Mouse (Mus musculus): ENCODE results near the gene Epo. TPM values are rescaled to one million over a fixed set of nuclear protein-coding genes. Genes with fewer than 3 reads are reported as not detected.

Epo gene
- total and polyA plus RNA-seq, 3 experiments: not detected

DNA sequence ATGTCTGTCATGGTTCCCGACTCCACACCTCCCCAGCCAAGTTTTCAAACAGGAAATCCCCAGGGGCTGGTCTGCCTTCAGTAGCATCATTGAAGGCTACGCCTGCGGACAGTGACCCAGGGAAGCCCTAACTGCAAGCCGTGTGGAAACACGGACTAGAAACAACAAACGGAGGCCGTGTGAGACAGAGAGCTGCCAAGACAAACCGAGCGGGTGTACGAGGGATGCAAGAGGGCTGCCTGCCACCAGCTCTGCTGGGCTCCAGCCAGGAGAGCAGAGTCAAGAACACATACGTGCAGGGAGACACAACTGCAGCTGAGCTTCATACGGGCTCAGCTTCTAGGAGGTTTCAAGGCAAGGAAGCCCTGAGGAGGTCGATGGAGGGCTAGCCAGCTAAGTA is 39.2 kb downstream of the Epo start:
- peaks cover 32% of the 10 kb centered on the region for H3K27me3 ChIP-seq (replicated peaks)
- no peaks in the 10 kb centered on the region for H3K4me1 ChIP-seq (ENCODE audit: control insufficient read depth in 1 of 2, insufficient read depth in 2 of 2)
- no peaks in the 10 kb centered on the region for H3K79me2 ChIP-seq (replicated peaks; ENCODE audit: control insufficient read depth, extremely low read depth, insufficient read depth, poor library complexity, severe bottlenecking)
- DNase-seq (ENCODE audit: extremely low read depth): no peak
- no peaks in the 10 kb centered on the region for H3K9me3 ChIP-seq (replicated peaks; ENCODE audit: low read length)
- H3K4me2 ChIP-seq (ENCODE audit: insufficient read depth, low read depth, poor library complexity, severe bottlenecking): no peak overlapping the region
- no peaks in the 10 kb centered on the region for H3K36me3 ChIP-seq (replicated peaks in 1 of 2; ENCODE audit: control insufficient read depth in 1 of 2, insufficient read depth in 1 of 2, low read length in 1 of 2)
- in situ Hi-C loops (cut with MboI; ENCODE audit: low pct_ligation_motif_present, low pct_unique_long_range_greater_than_20kb, low sequenced_read_pairs) (no loop called here), dilution Hi-C loops (cut with MboI; ENCODE audit: extremely low pct_ligation_motif_present, extremely low pct_unique_long_range_greater_than_20kb, low sequenced_read_pairs) (no loop called here)
- H3K9ac ChIP-seq (ENCODE audit: insufficient read depth, low read depth): no peak overlapping the region
- TF ChIP-seq CHD1 (IDR thresholded peaks at IDR 0.05; ENCODE audit: low read depth, low read length) (no peak), MAX (IDR thresholded peaks at IDR 0.05; ENCODE audit: low read length) (no peak), MAFK (IDR thresholded peaks at IDR 0.05; ENCODE audit: insufficient replicate concordance, low read length) (no peak), NRF1 (IDR thresholded peaks at IDR 0.05; ENCODE audit: low read depth, low read length) (no peak), MXI1 (IDR thresholded peaks at IDR 0.05; ENCODE audit: low read depth, low read length) (no peak), CHD2 (IDR thresholded peaks at IDR 0.05; ENCODE audit: low read length) (no peak), BHLHE40 (IDR thresholded peaks at IDR 0.05; ENCODE audit: low read depth, low read length) (no peak), UBTF (IDR thresholded peaks at IDR 0.05; ENCODE audit: low read depth, low read length) (no peak), MAZ (IDR thresholded peaks at IDR 0.05; ENCODE audit: low read depth, low read length) (no peak), USF2 (conservative IDR thresholded peaks at IDR 0.05; ENCODE audit: low read depth, low read length) (no peak), ELF1 (IDR thresholded peaks at IDR 0.05; ENCODE audit: low read depth, low read length) (no peak), SMC3 (IDR thresholded peaks at IDR 0.05; ENCODE audit: low read depth, low read length) (no peak), MYC (IDR thresholded peaks at IDR 0.05; ENCODE audit: low read depth, low read length) (no peak), ZC3H11A (IDR thresholded peaks at IDR 0.05; ENCODE audit: low read depth, low read length) (no peak), POLR2AphosphoS2 (IDR thresholded peaks at IDR 0.05; ENCODE audit: low read depth, low read length) (no peak), ZKSCAN1 (IDR thresholded peaks at IDR 0.05; ENCODE audit: borderline replicate concordance, low read depth, low read length) (no peak), TBP (conservative IDR thresholded peaks at IDR 0.05; ENCODE audit: low read depth, low read length) (no peak), GABPA (IDR thresholded peaks at IDR 0.05; ENCODE audit: insufficient replicate concordance, low read depth, low read length) (no peak), ETS1 (conservative IDR thresholded peaks at IDR 0.05; ENCODE audit: low read depth, low read length) (no peak), TCF12 (IDR thresholded peaks at IDR 0.05; ENCODE audit: low read depth, low read length) (no peak)
- H3K4me3 ChIP-seq (replicated peaks in 1 of 3; ENCODE audit: low read depth in 2 of 3, low read length in 2 of 3, poor library complexity in 1 of 3): no peak overlapping the region
- H3K27ac ChIP-seq (ENCODE audit: insufficient read depth, low read depth): no peak overlapping the region

DNA sequence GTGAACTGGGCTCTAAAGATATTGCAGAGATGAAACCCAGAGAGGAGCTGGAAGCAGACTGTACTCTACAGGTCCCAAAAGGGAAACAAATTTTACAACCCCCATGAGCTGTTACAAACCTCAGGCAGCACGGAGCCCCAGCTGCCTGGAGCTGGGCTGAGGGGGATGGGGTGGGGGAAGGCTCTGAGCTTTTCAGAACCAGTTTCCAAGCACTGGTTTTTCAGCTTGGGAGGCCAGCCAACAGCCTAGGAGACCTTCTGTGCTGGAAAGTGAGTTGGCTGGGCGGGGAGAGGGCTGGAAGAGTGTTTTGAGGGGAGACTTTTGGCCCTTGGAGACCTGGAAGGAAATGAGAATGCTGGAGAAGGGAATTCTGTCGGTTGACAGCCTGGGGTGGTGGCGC is 41.5 kb downstream of the Epo start:
- no peak overlapping the region for H3K27ac ChIP-seq (ENCODE audit: insufficient read depth, low read depth)
- H3K36me3 ChIP-seq (replicated peaks in 1 of 2; ENCODE audit: control insufficient read depth in 1 of 2, insufficient read depth in 1 of 2, low read length in 1 of 2): no peaks in the 10 kb centered on the region
- TF ChIP-seq SMC3 (IDR thresholded peaks at IDR 0.05; ENCODE audit: low read depth, low read length) (no peak), JUN (IDR thresholded peaks at IDR 0.05; ENCODE audit: insufficient read depth, low read depth, low read length) (no peak), PAX5 (IDR thresholded peaks at IDR 0.05; ENCODE audit: low read length) (no peak), IRF4 (IDR thresholded peaks at IDR 0.05; ENCODE audit: low read depth, low read length) (no peak), E2F4 (IDR thresholded peaks at IDR 0.05; ENCODE audit: insufficient replicate concordance, low read depth, low read length) (no peak), MAFK (IDR thresholded peaks at IDR 0.05; ENCODE audit: insufficient replicate concordance, low read length) (no peak), CHD1 (IDR thresholded peaks at IDR 0.05; ENCODE audit: low read depth, low read length) (no peak), USF1 (IDR thresholded peaks at IDR 0.05; ENCODE audit: low read depth, low read length) (no peak), TCF12 (IDR thresholded peaks at IDR 0.05; ENCODE audit: low read depth, low read length) (no peak), POLR2AphosphoS2 (IDR thresholded peaks at IDR 0.05; ENCODE audit: low read depth, low read length) (no peak)
- no peak for DNase-seq (ENCODE audit: extremely low read depth)
- no peak overlapping the region for H3K4me2 ChIP-seq (ENCODE audit: insufficient read depth, low read depth, poor library complexity, severe bottlenecking)
- in situ Hi-C loops (cut with MboI; ENCODE audit: low pct_ligation_motif_present, low pct_unique_long_range_greater_than_20kb, low sequenced_read_pairs) (no loop called here), dilution Hi-C loops (cut with MboI; ENCODE audit: extremely low pct_ligation_motif_present, extremely low pct_unique_long_range_greater_than_20kb, low sequenced_read_pairs) (no loop called here)
- H3K79me2 ChIP-seq (replicated peaks; ENCODE audit: control insufficient read depth, extremely low read depth, insufficient read depth, poor library complexity, severe bottlenecking): no peaks in the 10 kb centered on the region
- H3K4me3 ChIP-seq (replicated peaks in 1 of 3; ENCODE audit: low read depth in 2 of 3, low read length in 2 of 3, poor library complexity in 1 of 3): no peak overlapping the region
- H3K27me3 ChIP-seq (replicated peaks): peaks cover 40% of the 10 kb centered on the region
- no peaks in the 10 kb centered on the region; a peak in 1 of 4 replicates for H3K4me1 ChIP-seq (ENCODE audit: control insufficient read depth in 1 of 2, insufficient read depth in 2 of 2)
- H3K9ac ChIP-seq (ENCODE audit: insufficient read depth, low read depth): no peak overlapping the region
- H3K9me3 ChIP-seq (replicated peaks; ENCODE audit: low read length): peaks cover 3% of the 10 kb centered on the region
